Mouse (Mus musculus): ENCODE data around the gene Pdcd1lg2. TPM values are rescaled to one million over a fixed set of nuclear protein-coding genes. Genes with fewer than 3 reads are reported as not detected.

Pdcd1lg2 gene
- total RNA-seq, 2 experiments from 2014 or later, result not detected

- no peak for ATAC-seq (replicated peaks; ENCODE audit: low FRiP score, poor library complexity, severe bottlenecking)
These were observed 51.7 kb downstream of the Pdcd1lg2 start for GRCm38 (mm10) chr19:29462462-29462861.

- ATAC-seq (replicated peaks; ENCODE audit: low FRiP score, poor library complexity, severe bottlenecking), result no peak
These were observed 53.1 kb downstream of the Pdcd1lg2 start for GRCm38 (mm10) chr19:29463645-29464395.

GRCm38 (mm10) chr19:29466819-29467218, 56.1 kb downstream of the Pdcd1lg2 start:
- ATAC-seq (replicated peaks; ENCODE audit: low FRiP score, poor library complexity, severe bottlenecking), result no peak

GRCm38 (mm10) chr19:29468941-29469685, 58.4 kb downstream of the Pdcd1lg2 start:
- ATAC-seq (replicated peaks; ENCODE audit: low FRiP score, poor library complexity, severe bottlenecking), result no peak

GRCm38 (mm10) chr19:29469686-29470254, 59.1 kb downstream of the Pdcd1lg2 start:
- ATAC-seq (replicated peaks; ENCODE audit: low FRiP score, poor library complexity, severe bottlenecking), result no peak

- no peak for ATAC-seq (replicated peaks; ENCODE audit: low FRiP score, poor library complexity, severe bottlenecking)
These were observed 59.9 kb downstream of the Pdcd1lg2 start for GRCm38 (mm10) chr19:29470652-29471051.

- no peak for ATAC-seq (replicated peaks; ENCODE audit: low FRiP score, poor library complexity, severe bottlenecking)
These were observed 61.7 kb downstream of the Pdcd1lg2 start for GRCm38 (mm10) chr19:29472424-29472823.

- no peak for ATAC-seq (replicated peaks; ENCODE audit: low FRiP score, poor library complexity, severe bottlenecking)
These were observed 62.2 kb downstream of the Pdcd1lg2 start for GRCm38 (mm10) chr19:29472946-29473345.

GRCm38 (mm10) chr19:29474803-29475202, 64.1 kb downstream of the Pdcd1lg2 start:
- ATAC-seq (replicated peaks; ENCODE audit: low FRiP score, poor library complexity, severe bottlenecking), result no peak

- ATAC-seq (replicated peaks; ENCODE audit: low FRiP score, poor library complexity, severe bottlenecking), result no peak
These were observed 64.5 kb downstream of the Pdcd1lg2 start for GRCm38 (mm10) chr19:29475210-29475620.

- ATAC-seq (replicated peaks; ENCODE audit: low FRiP score, poor library complexity, severe bottlenecking), result no peak
These were observed 67.9 kb downstream of the Pdcd1lg2 start for GRCm38 (mm10) chr19:29478598-29478997.

- ATAC-seq (replicated peaks; ENCODE audit: low FRiP score, poor library complexity, severe bottlenecking), result no peak
These were observed 70.9 kb downstream of the Pdcd1lg2 start for GRCm38 (mm10) chr19:29481578-29481977.

GRCm38 (mm10) chr19:29482148-29482547, 71.4 kb downstream of the Pdcd1lg2 start:
- ATAC-seq (replicated peaks; ENCODE audit: low FRiP score, poor library complexity, severe bottlenecking), result no peak

- ATAC-seq (replicated peaks; ENCODE audit: low FRiP score, poor library complexity, severe bottlenecking), result no peak
These were observed 71.9 kb downstream of the Pdcd1lg2 start for GRCm38 (mm10) chr19:29482637-29483036.

GRCm38 (mm10) chr19:29483386-29483785, 72.7 kb downstream of the Pdcd1lg2 start:
- no peak for ATAC-seq (replicated peaks; ENCODE audit: low FRiP score, poor library complexity, severe bottlenecking)

- ATAC-seq (replicated peaks; ENCODE audit: low FRiP score, poor library complexity, severe bottlenecking), result no peak
These were observed 73.8 kb downstream of the Pdcd1lg2 start for GRCm38 (mm10) chr19:29484537-29484936.

- no peak for ATAC-seq (replicated peaks; ENCODE audit: low FRiP score, poor library complexity, severe bottlenecking)
These were observed 74.7 kb downstream of the Pdcd1lg2 start for GRCm38 (mm10) chr19:29485257-29485948.

GRCm38 (mm10) chr19:29486545-29487206, 76.0 kb downstream of the Pdcd1lg2 start:
- no peak for ATAC-seq (replicated peaks; ENCODE audit: low FRiP score, poor library complexity, severe bottlenecking)

- no peak for ATAC-seq (replicated peaks; ENCODE audit: low FRiP score, poor library complexity, severe bottlenecking)
These were observed 76.8 kb downstream of the Pdcd1lg2 start for GRCm38 (mm10) chr19:29487326-29488072.
